Mouse (Mus musculus) MEL (cell line): ENCODE measurements around the gene Dlgap3.

Experiments
- CHD2 ChIP-seq: IDR thresholded peaks from 2 replicates; pipeline ENCODE4 v1.6.1; 2011; ENCODE audit warnings: low read length, improper control_type of control experiment
- CTCF ChIP-seq, 3 experiments: IDR thresholded peaks in 2 of 3; conservative IDR thresholded peaks in 1 of 3; 2 replicates each; pipeline ENCODE4 v1.5.1; 2011 to 2012; ENCODE audit warnings: low read length in 3 of 3, low read depth in 2 of 3, mild to moderate bottlenecking in 2 of 3, improper control_type of control experiment in 1 of 3, inconsistent platforms in 1 of 3, mixed read lengths in 1 of 3, moderate library complexity in 1 of 3; ENCODE audit not compliant: control insufficient read depth in 1 of 3, insufficient read depth in 1 of 3, poor library complexity in 1 of 3, severe bottlenecking in 1 of 3
- ELF1 ChIP-seq: IDR thresholded peaks from 2 replicates; pipeline ENCODE4 v1.6.1; 2014; ENCODE audit warnings: low read depth, mild to moderate bottlenecking, inconsistent platforms, low read length, improper control_type of control experiment, moderate library complexity
- EP300 ChIP-seq, 2 experiments: IDR thresholded peaks; 2 replicates each; pipeline ENCODE4 v1.6.1; 2011; ENCODE audit warnings: improper control_type of control experiment in 2 of 2, low read length in 2 of 2, low read depth in 1 of 2, mild to moderate bottlenecking in 1 of 2
- GABPA ChIP-seq: IDR thresholded peaks from 2 replicates; pipeline ENCODE4 v1.6.1; 2012; ENCODE audit warnings: low read depth, mild to moderate bottlenecking, inconsistent platforms, low read length, improper control_type of control experiment, moderate library complexity
- GATA1 ChIP-seq: IDR thresholded peaks from 2 replicates; pipeline ENCODE4 v1.6.1; 2011; ENCODE audit warnings: low read depth, low read length, improper control_type of control experiment
- MAX ChIP-seq: IDR thresholded peaks from 2 replicates; pipeline ENCODE4 v1.6.1; 2011; ENCODE audit warnings: low read length, improper control_type of control experiment
- MAZ ChIP-seq: IDR thresholded peaks from 2 replicates; pipeline ENCODE4 v1.6.1; 2012; ENCODE audit warnings: low read depth, mild to moderate bottlenecking, inconsistent platforms, low read length, improper control_type of control experiment
- NELFE ChIP-seq: IDR thresholded peaks from 2 replicates; pipeline ENCODE4 v1.6.1; 2011; ENCODE audit warnings: low read depth, low read length, improper control_type of control experiment
- POLR2A ChIP-seq, 2 experiments: IDR thresholded peaks; 2 replicates each; pipeline ENCODE4 v1.6.1; 2011 to 2012; ENCODE audit warnings: low read length in 2 of 2, mild to moderate bottlenecking in 2 of 2, control low read depth in 1 of 2, improper control_type of control experiment in 1 of 2, low read depth in 1 of 2, moderate library complexity in 1 of 2; ENCODE audit not compliant: control insufficient read depth in 1 of 2, insufficient read depth in 1 of 2, poor library complexity in 1 of 2
- SIN3A ChIP-seq: IDR thresholded peaks from 2 replicates; pipeline ENCODE4 v1.6.1; 2012; ENCODE audit warnings: low read length, improper control_type of control experiment, inconsistent platforms
- TAL1 ChIP-seq: IDR thresholded peaks from 2 replicates; pipeline ENCODE4 v1.6.1; 2012; ENCODE audit warnings: mild to moderate bottlenecking, inconsistent platforms, low read length, moderate library complexity, mixed read lengths
- TCF12 ChIP-seq: IDR thresholded peaks from 2 replicates; pipeline ENCODE4 v1.6.1; 2014; ENCODE audit warnings: low read depth, mild to moderate bottlenecking, inconsistent platforms, low read length, improper control_type of control experiment, moderate library complexity
- USF1 ChIP-seq: IDR thresholded peaks from 2 replicates; pipeline ENCODE4 v1.6.1; 2014; ENCODE audit warnings: low read depth, mild to moderate bottlenecking, inconsistent platforms, low read length, improper control_type of control experiment, moderate library complexity

DNA sequence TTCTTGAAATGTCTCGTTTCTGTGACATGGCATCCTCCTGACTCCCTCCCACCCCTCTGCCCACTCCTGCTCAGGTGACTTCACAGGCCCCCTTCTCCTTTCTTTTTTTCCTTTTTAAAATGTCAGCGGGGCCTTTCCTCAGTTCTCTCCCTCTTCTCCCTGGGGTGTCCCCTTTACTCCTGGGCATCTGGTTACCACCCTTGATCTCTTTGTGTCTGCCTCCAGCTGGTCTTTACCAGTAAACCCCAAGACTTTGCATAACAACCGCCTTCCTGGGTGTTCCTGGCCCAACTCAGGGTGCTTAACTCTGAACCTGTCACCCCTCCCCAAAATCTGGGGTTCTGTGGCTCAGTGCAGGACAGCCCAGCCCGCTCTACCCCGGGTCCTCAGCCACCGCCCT is 29.6 kb downstream of the Dlgap3 start:
- TF ChIP-seq CTCF (IDR thresholded peaks at IDR 0.05 in 2 of 3, conservative IDR thresholded peaks at IDR 0.05 in 1 of 3; ENCODE audit: control insufficient read depth in 1 of 3, insufficient read depth in 1 of 3, low read depth in 2 of 3, low read length in 3 of 3, poor library complexity in 1 of 3, severe bottlenecking in 1 of 3) = no peak
- no peak for TF ChIP-seq EP300 (IDR thresholded peaks at IDR 0.05; ENCODE audit: low read depth in 1 of 2, low read length in 2 of 2)
- no peak for TF ChIP-seq NELFE
- no peak for TF ChIP-seq MAX
- TF ChIP-seq USF1 = no peak
- no peak for TF ChIP-seq GATA1
- no peak for TF ChIP-seq MAZ
- no peak for TF ChIP-seq SIN3A
- TF ChIP-seq ELF1 = no peak
- TF ChIP-seq TCF12 = no peak
- TF ChIP-seq GABPA = no peak
- TF ChIP-seq POLR2A (IDR thresholded peaks at IDR 0.05; ENCODE audit: control insufficient read depth in 1 of 2, insufficient read depth in 1 of 2, low read depth in 1 of 2, low read length in 2 of 2, poor library complexity in 1 of 2) = no peak
- TF ChIP-seq CHD2 = no peak
- no peak for TF ChIP-seq TAL1
